Mouse (Mus musculus): ENCODE results near the gene Pcnx3. TPM values are rescaled to one million over a fixed set of nuclear protein-coding genes. Genes with fewer than 3 reads are reported as not detected.
A peak's percentile ranks its signal among the peaks of the same experiment; 100 is the strongest.

Gene Pcnx3
- polyA plus RNA-seq, 1 experiment from 2014 or later: 17.3 TPM

DNA sequence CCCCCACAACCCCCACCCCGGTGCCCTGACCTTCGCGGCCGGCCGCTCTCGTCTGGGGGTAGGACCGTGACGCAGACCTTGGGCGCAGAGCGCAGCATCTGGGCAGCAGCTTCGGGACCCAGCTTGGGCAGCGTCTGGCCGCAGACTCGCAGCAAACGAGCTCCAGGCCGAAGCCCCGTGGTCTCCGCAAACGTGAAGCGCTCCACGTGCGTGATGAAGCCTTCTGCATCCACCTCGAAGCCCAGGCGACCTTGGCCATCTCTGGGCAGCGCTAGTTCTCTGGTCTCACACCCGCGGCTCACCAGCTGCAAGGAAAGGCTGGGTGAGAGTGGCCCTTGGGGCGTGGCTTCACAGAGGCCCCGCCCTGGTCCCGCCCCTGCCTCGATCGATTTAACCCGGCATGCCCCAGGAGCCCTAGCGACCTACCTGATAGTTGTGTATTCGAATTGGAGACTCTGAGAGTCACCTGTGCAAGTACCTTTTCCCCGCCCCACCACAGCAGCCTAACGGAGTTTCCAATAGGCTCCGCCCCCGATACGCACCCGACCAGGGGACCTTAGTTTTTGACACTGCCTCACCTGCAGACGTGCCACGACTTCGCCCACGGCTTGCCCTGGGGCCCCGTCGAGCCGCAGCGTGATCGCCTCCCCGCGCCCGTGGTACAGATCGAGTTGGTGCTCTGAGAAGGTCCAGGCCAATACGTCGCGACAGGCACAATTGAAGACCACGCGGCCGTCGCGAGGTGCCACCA is 34.6 kb downstream of the Pcnx3 start:
- H3K27me3 ChIP-seq (ENCODE audit: control insufficient read depth, insufficient read depth, low read length): peaks cover 17% of the 10 kb centered on the region
- WGBS: 25% methylated on average over 62 of the region's 62 CpGs
- H3K27ac ChIP-seq (replicated peaks in 1 of 2; ENCODE audit: control insufficient read depth in 1 of 2, insufficient read depth in 1 of 2, low read depth in 2 of 2, low read length in 2 of 2): no peak overlapping the region
- H3K9ac ChIP-seq (ENCODE audit: low read length): peak overlapping the region; percentile 62
- peak overlapping the region; percentile 76 for H3K4me2 ChIP-seq (ENCODE audit: low read length)
- peak overlapping the region; percentile 19 to 40 for H3K4me3 ChIP-seq (ENCODE audit: control insufficient read depth in 1 of 2, insufficient read depth in 1 of 2, low read depth in 1 of 2, low read length in 2 of 2)
- no peaks in the 10 kb centered on the region for H3K9me3 ChIP-seq (ENCODE audit: control insufficient read depth, low read length)
- no peak; the same call in 1 of the 2 replicates for ATAC-seq (ENCODE audit: insufficient number of reproducible peaks, insufficient read depth, low FRiP score, low read depth)
- H3K36me3 ChIP-seq (ENCODE audit: control insufficient read depth, insufficient read depth, low read length): peaks cover 85% of the 10 kb centered on the region
- H3K4me1 ChIP-seq (ENCODE audit: control insufficient read depth in 2 of 2, insufficient read depth in 2 of 2, low read length in 2 of 2): peaks cover 12 to 17% of the 10 kb centered on the region in 2 experiments

DNA sequence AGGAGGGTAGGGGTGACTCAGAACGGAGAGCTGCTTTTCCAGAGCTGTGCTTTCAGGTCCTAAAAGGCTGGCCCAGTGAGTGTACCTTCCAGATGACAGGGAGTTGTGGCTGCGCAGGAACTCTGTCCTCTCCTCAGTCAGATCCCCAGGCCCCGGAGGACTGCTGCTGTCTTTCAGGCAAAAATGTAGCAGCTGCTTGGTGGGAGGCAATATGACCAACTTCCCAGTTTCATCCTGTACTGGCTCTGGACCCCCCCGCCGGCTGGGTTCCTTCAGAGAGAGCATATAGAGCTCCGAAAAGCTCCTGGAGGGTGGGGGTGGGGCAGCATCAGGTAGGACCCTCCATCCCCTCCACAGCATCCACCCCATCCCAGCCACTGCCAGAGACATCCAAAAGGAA is 36.1 kb downstream of the Pcnx3 start:
- Histone ChIP-seq H3K4me3 (ENCODE audit: control insufficient read depth in 1 of 2, insufficient read depth in 1 of 2, low read depth in 1 of 2, low read length in 2 of 2) (no peak overlapping the region), H3K4me2 (ENCODE audit: low read length) (no peak overlapping the region), H3K27me3 (ENCODE audit: control insufficient read depth, insufficient read depth, low read length) (peaks cover 17% of the 10 kb centered on the region), H3K4me1 (ENCODE audit: control insufficient read depth in 2 of 2, insufficient read depth in 2 of 2, low read length in 2 of 2) (peaks cover 20 to 26% of the 10 kb centered on the region in 2 experiments), H3K9me3 (ENCODE audit: control insufficient read depth, low read length) (no peaks in the 10 kb centered on the region), H3K27ac (replicated peaks in 1 of 2; ENCODE audit: control insufficient read depth in 1 of 2, insufficient read depth in 1 of 2, low read depth in 2 of 2, low read length in 2 of 2) (no peak overlapping the region), H3K9ac (ENCODE audit: low read length) (no peak overlapping the region), H3K36me3 (ENCODE audit: control insufficient read depth, insufficient read depth, low read length) (peaks cover 74% of the 10 kb centered on the region)
- no peak for ATAC-seq (ENCODE audit: insufficient number of reproducible peaks, insufficient read depth, low FRiP score, low read depth)
- 82% methylated on average over 6 of the region's 6 CpGs for WGBS

DNA sequence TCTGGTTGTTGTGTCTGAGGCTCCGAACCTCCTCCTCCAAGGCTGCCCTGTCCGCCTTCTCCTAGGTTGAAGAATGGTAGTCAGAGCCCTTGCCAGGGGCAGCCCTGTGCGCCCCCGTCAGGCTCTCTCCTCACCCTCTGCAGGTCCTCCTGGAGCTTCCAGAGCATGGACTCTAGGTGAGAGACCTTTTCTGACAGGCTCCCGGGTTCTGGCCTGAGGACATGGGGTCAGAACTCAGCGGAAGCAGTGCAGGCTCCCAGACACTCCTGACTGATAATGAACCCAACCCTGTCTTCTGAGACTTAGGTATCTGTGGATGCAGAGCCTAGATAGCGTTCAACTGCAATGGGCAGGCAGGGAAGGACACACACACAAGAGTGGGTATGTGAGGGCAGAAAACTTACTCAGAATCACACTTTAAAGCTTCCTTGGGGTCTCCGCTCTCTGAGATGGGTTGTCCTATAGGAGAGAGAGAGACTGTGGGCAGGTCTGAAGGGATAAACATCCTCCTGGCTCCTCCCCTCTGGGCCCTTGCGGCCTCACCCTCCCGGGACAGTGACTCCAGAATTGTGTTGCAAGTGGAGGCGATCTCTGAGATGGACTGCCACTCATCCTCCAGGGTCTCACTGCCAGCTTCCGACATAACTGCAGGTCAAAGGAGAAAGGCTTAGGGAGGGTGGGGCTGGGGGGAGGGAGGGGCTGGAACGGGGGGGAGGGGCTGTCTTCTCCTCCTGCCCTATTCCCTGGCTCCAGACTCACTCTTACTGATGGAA is 37.0 kb downstream of the Pcnx3 start:
- Histone ChIP-seq H3K27me3 (ENCODE audit: control insufficient read depth, insufficient read depth, low read length) (peaks cover 17% of the 10 kb centered on the region), H3K36me3 (ENCODE audit: control insufficient read depth, insufficient read depth, low read length) (peaks cover 76% of the 10 kb centered on the region), H3K4me3 (ENCODE audit: control insufficient read depth in 1 of 2, insufficient read depth in 1 of 2, low read depth in 1 of 2, low read length in 2 of 2) (no peak overlapping the region), H3K27ac (replicated peaks in 1 of 2; ENCODE audit: control insufficient read depth in 1 of 2, insufficient read depth in 1 of 2, low read depth in 2 of 2, low read length in 2 of 2) (no peak overlapping the region), H3K4me1 (ENCODE audit: control insufficient read depth in 2 of 2, insufficient read depth in 2 of 2, low read length in 2 of 2) (peaks cover 20 to 26% of the 10 kb centered on the region in 2 experiments), H3K4me2 (ENCODE audit: low read length) (no peak overlapping the region), H3K9me3 (ENCODE audit: control insufficient read depth, low read length) (no peaks in the 10 kb centered on the region), H3K9ac (ENCODE audit: low read length) (no peak overlapping the region)
- ATAC-seq (ENCODE audit: insufficient number of reproducible peaks, insufficient read depth, low FRiP score, low read depth): no peak
- 66% methylated on average over 12 of the region's 13 CpGs for WGBS

DNA sequence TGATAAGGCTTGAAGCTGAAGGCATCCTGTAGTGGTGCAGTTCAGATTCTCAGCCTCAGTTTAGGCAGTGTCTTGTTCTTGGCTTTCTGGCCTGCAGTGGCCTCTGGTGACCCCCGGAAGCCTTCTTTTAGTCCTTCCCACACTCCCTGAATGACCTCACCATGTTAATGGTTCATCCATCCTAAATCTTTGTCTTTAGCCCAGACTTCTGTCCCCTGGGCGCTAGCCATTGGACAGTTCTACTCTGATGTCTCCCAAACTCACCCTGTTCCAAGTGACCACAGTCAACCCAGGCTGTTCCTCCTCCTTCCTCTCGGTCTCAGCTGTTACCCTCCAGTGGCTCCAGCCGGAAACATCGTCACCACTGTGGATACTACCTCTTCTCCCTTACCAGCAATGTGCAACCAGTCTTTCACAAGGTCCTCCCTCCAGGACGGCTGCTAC is 39.4 kb downstream of the Pcnx3 start:
- peak overlapping the region; percentile 67 for H3K9ac ChIP-seq (ENCODE audit: low read length)
- ATAC-seq (ENCODE audit: insufficient number of reproducible peaks, insufficient read depth, low FRiP score, low read depth): peak; percentile 7; the same call in 1 of the 2 replicates
- peak overlapping the region; percentile 59 to 69 for H3K27ac ChIP-seq (replicated peaks in 1 of 2; ENCODE audit: control insufficient read depth in 1 of 2, insufficient read depth in 1 of 2, low read depth in 2 of 2, low read length in 2 of 2)
- peak overlapping the region; percentile 65 for H3K4me2 ChIP-seq (ENCODE audit: low read length)
- H3K9me3 ChIP-seq (ENCODE audit: control insufficient read depth, low read length): no peaks in the 10 kb centered on the region
- peaks cover 3% of the 10 kb centered on the region; the same call in 1 of the 2 replicates for H3K27me3 ChIP-seq (ENCODE audit: control insufficient read depth, insufficient read depth, low read length)
- H3K4me1 ChIP-seq (ENCODE audit: control insufficient read depth in 2 of 2, insufficient read depth in 2 of 2, low read length in 2 of 2): peaks cover 13 to 20% of the 10 kb centered on the region in 2 experiments
- 56% methylated on average over 6 of the region's 6 CpGs for WGBS
- peak overlapping the region; percentile 27 to 33 for H3K4me3 ChIP-seq (ENCODE audit: control insufficient read depth in 1 of 2, insufficient read depth in 1 of 2, low read depth in 1 of 2, low read length in 2 of 2)
- peaks cover 77% of the 10 kb centered on the region for H3K36me3 ChIP-seq (ENCODE audit: control insufficient read depth, insufficient read depth, low read length)

DNA sequence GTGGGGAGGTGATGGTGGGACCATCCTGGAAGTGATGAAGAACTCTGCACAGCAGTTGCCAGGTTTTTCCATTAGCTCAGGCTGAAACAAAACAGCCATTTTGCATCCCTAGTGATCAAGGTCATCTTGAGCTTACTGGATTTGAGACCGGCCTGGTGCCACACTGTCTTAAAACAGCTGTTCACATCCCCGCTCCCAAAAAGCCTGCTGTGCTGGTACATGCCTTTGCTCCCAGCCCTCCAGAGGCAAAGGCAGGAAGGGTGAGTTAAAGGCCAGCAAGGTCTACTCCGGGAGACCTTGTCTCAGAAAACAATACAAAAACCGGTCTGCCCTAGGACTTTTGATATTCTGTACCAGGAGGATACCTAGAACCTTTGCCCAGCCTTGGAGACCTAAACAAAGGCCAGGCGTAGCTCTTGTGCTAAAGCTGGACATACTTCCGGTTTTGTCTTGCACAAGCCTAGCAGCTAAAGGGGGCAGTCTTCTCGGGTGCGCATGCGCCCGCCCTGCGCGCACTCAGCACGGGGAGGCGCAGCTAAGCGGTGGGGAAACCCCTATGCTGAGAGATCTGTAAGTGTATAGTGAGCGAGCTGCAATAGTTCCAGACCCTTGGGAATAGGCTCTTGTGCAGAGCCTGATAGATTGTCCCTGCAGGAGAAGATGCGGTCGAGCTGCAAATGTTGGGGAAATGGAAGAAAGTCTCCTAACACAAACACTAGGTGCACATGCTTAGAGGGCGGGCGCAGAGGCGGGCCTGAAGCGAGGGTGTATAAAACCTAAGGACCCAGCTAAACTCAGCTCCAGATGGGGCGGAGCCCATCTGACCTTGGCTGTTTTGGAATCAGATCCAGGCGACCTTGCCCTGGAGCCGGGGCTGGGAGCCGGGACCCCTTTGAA is 40.1 kb downstream of the Pcnx3 start:
- Histone ChIP-seq H3K4me3 (ENCODE audit: control insufficient read depth in 1 of 2, insufficient read depth in 1 of 2, low read depth in 1 of 2, low read length in 2 of 2) (peak overlapping the region; percentile 27 to 33), H3K36me3 (ENCODE audit: control insufficient read depth, insufficient read depth, low read length) (peaks cover 77% of the 10 kb centered on the region), H3K9ac (ENCODE audit: low read length) (peak overlapping the region; percentile 67), H3K27me3 (ENCODE audit: control insufficient read depth, insufficient read depth, low read length) (no peaks in the 10 kb centered on the region), H3K9me3 (ENCODE audit: control insufficient read depth, low read length) (no peaks in the 10 kb centered on the region), H3K4me1 (ENCODE audit: control insufficient read depth in 2 of 2, insufficient read depth in 2 of 2, low read length in 2 of 2) (peaks cover 13 to 15% of the 10 kb centered on the region in 2 experiments), H3K4me2 (ENCODE audit: low read length) (peak overlapping the region; percentile 65), H3K27ac (replicated peaks in 1 of 2; ENCODE audit: control insufficient read depth in 1 of 2, insufficient read depth in 1 of 2, low read depth in 2 of 2, low read length in 2 of 2) (peak overlapping the region; percentile 59 to 69)
- WGBS: 9% methylated on average over 26 of the region's 26 CpGs
- peak; percentile 84 for ATAC-seq (ENCODE audit: insufficient number of reproducible peaks, insufficient read depth, low FRiP score, low read depth)

DNA sequence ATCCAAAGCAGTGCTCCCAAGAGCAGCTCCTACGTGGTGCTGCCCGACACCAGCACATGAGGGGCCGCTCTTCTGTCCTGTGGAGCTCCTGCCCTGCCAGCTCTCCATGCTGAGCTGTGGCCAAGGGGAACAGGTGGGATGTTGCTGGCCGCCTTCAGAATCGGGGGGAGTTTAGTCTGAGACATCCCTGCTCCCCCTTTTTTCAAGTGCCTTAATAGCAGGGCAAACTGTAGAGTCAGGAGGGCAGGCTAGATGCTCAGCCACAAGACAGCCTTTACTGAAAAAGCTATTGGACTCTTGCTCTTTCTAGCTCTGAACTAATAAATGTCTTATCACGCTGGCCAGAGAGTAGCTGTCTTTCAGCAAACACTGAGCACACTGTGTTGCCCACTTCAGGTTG is 40.9 kb downstream of the Pcnx3 start:
- H3K27me3 ChIP-seq (ENCODE audit: control insufficient read depth, insufficient read depth, low read length): no peaks in the 10 kb centered on the region
- peaks cover 77% of the 10 kb centered on the region for H3K36me3 ChIP-seq (ENCODE audit: control insufficient read depth, insufficient read depth, low read length)
- H3K4me3 ChIP-seq (ENCODE audit: control insufficient read depth in 1 of 2, insufficient read depth in 1 of 2, low read depth in 1 of 2, low read length in 2 of 2): no peak overlapping the region
- peaks cover 13 to 15% of the 10 kb centered on the region in 2 experiments for H3K4me1 ChIP-seq (ENCODE audit: control insufficient read depth in 2 of 2, insufficient read depth in 2 of 2, low read length in 2 of 2)
- no peak overlapping the region for H3K9ac ChIP-seq (ENCODE audit: low read length)
- no peaks in the 10 kb centered on the region for H3K9me3 ChIP-seq (ENCODE audit: control insufficient read depth, low read length)
- ATAC-seq (ENCODE audit: insufficient number of reproducible peaks, insufficient read depth, low FRiP score, low read depth): no peak
- peak overlapping the region; percentile 59 to 69; a peak in 3 of 4 replicates for H3K27ac ChIP-seq (replicated peaks in 1 of 2; ENCODE audit: control insufficient read depth in 1 of 2, insufficient read depth in 1 of 2, low read depth in 2 of 2, low read length in 2 of 2)
- H3K4me2 ChIP-seq (ENCODE audit: low read length): no peak overlapping the region
- whole genome bisulfite sequencing: 92% methylated on average over 6 of the region's 6 CpGs

DNA sequence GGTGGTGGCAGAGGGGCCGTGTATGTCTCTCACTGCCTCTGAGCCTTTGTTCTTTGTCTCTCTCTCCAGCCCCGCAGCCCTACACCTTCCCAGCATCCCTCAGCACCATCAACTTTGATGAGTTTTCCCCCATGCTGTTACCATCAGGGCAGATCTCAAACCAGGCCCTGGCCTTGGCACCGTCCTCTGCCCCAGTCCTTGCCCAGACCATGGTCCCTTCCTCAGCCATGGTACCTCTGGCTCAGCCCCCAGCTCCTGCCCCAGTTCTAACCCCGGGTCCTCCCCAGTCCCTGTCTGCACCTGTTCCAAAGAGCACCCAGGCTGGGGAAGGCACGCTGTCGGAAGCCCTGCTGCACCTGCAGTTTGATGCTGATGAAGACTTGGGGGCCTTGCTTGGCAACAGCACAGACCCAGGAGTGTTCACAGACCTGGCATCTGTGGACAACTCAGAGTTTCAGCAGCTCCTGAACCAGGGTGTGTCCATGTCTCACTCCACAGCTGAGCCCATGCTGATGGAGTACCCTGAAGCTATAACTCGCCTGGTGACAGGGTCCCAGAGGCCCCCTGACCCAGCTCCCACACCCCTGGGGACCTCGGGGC is 41.9 kb downstream of the Pcnx3 start:
- Histone ChIP-seq H3K9ac (ENCODE audit: low read length) (no peak overlapping the region), H3K4me1 (ENCODE audit: control insufficient read depth in 2 of 2, insufficient read depth in 2 of 2, low read length in 2 of 2) (peaks cover 13 to 15% of the 10 kb centered on the region in 2 experiments), H3K27ac (replicated peaks in 1 of 2; ENCODE audit: control insufficient read depth in 1 of 2, insufficient read depth in 1 of 2, low read depth in 2 of 2, low read length in 2 of 2) (no peak overlapping the region), H3K4me2 (ENCODE audit: low read length) (no peak overlapping the region), H3K4me3 (ENCODE audit: control insufficient read depth in 1 of 2, insufficient read depth in 1 of 2, low read depth in 1 of 2, low read length in 2 of 2) (no peak overlapping the region), H3K27me3 (ENCODE audit: control insufficient read depth, insufficient read depth, low read length) (no peaks in the 10 kb centered on the region), H3K9me3 (ENCODE audit: control insufficient read depth, low read length) (no peaks in the 10 kb centered on the region), H3K36me3 (ENCODE audit: control insufficient read depth, insufficient read depth, low read length) (peaks cover 77% of the 10 kb centered on the region)
- ATAC-seq (ENCODE audit: insufficient number of reproducible peaks, insufficient read depth, low FRiP score, low read depth): no peak
- WGBS: 89% methylated on average over 8 of the region's 8 CpGs
